Mouse (Mus musculus): ENCODE data around the gene Gm1110.
A peak's percentile ranks its signal among the peaks of the same experiment; 100 is the strongest.
"Not testable (repeated sequence)": the region's sequence is repeated elsewhere in the genome, so short reads cannot be mapped to it uniquely, and the experiment has no call there.

Gene Gm1110

DNA sequence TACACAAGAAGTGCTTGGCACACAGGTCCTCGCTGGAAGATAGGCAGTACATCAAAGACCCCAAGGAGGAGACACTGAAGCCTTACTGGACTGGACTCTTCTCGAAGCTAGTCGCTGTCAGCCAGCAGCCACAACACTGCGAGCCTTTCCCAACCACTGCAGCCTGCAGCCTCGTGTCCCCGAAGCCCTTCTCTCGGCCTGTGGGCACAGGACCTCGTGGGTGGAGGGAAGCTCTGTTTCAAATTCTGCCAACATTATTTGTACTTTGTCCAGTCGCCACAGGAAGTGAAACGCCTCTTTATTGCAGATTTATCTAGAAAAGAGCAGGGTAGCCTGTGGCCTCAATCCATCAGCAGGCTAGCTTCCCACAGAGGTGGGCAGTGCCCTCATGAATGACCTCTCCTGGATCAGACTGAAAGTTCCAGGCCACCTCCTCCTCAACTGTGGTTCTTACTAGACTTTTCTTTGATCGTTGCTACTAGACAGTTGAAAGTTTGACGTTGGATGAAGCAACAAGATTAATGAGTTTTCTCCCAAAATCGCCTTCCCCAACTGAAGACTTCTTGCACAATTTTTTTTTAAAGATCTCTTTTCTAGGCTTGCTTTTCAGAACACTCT lies at the start of gene Gm1110:
Gene Gm1110, minus strand, starts transcription at position 203 of the 618 bp plus-strand sequence.
- DNase-seq (ENCODE audit: low read depth, low spot score): no peak

DNA sequence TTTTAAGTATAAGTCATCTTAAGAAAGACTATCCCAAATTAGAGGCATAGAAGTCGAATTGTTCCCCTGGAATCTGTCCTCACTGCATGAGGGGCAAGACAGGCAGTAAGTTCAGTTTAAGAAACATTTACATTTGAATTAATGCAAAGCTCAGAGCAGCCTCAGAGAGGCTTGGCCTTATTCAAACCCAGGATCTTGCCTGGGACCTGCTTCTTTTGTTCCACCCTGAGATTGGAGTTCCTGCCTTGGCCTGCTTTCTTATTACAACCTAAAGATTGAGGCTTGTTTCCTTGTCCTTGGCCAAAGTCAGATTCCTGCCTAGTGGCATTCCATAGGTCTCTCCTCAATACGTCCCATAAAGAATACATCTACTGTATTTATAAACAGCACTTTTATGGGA lies 24.9 kb upstream of the Gm1110 start:
- DNase-seq (ENCODE audit: low read depth, low spot score): peak; percentile 13

DNA sequence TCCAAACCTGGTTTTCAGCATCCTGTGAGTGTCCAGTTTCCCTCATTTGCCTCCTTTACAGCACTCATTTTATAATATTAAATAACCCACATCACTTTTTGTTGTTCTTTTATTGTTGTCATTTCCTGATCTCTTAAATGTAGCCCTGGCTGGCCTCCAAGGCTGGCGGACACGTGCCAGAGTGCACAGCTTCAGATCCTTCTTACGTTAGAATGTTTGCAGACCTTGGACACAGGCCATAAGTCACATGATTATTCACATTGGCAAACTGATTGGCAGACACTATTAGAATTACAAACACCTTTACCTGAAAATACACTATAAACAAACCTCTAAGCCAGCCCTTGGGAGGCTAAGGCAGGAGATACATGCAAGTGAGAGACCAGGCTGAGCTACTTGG lies 1.2 kb upstream of the Gm1110 start:
- DNase-seq (ENCODE audit: low read depth, low spot score): no peak

DNA sequence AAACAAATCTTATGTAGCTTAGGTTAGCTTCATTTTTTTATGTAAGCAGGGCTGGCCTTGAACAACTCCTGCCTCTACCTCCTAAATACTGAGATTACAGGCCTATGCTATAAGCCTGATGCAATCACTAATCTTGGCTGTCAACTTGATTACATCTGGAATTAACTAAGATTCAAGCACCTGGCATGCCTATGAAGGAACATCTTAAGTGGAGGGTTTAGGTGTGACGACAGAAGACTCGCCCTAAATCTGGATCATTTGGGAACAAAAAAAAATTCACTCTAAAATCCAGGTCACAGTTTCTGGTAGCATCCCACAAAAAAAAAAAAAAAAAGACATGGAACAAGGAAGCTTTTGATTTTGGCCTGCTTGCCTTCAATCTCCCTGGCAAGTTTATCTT lies 3.1 kb downstream of the Gm1110 start:
- DNase-seq (ENCODE audit: low read depth, low spot score): no peak

DNA sequence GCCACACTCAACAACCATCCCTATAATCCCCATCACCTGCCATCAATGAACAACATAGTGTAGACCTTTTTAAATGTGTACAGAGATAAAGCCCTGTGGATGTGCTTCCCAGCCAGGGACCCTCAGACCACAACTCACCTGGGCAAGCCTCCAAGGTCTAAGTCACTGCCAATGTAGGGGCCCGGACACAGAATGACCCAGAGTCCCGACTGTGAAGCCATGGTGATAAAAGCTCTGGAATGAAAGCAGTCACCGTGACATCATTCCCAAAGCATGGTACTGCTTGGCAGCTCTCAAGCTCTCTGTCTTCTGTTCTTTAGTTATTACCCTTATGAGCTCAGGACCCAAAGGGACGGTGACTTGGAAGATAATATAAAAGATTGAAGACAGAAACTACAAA lies 9.8 kb downstream of the Gm1110 start:
- DNase-seq (ENCODE audit: low read depth, low spot score): no peak

DNA sequence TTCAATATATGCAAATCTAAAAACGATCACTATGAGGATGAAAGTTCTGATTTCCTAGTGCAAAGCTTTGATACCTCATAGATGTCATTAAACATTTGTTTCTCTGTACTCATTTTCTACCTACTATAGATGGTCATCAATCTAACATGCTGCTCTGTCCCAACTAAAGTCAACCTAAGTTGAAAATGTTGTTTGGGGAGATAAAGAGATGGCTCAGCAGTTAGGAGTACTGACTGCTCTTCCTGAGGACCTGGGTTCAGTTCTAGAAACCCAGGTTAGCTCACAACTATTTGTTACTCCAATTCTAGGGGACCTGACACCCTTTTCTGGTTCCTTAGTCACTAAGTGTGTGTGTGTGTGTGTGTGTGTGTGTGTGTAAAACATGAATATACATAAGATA lies 11.7 kb downstream of the Gm1110 start:
- DNase-seq (ENCODE audit: low read depth, low spot score): no peak

DNA sequence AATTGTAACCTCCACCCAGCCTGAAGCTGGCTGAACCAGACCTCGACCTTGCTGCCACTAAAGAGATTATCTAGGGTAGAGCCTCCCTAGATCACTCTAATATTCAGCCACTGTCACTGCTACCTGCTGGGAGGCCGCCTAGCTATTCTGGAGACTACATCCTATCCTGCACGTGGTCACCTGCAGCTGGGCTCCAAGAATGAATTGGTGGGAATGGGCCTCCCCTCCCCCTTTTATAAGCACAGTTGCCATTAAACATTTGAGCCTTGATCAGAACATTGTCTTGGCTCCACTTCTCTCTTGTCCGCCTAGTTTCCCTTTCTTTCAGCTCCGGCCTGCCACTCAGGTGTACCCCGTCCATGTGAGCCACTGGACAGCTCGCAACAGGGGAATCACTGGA lies 53.1 kb downstream of the Gm1110 start:
- not testable (repeated sequence) for DNase-seq (ENCODE audit: low read depth, low spot score)

DNA sequence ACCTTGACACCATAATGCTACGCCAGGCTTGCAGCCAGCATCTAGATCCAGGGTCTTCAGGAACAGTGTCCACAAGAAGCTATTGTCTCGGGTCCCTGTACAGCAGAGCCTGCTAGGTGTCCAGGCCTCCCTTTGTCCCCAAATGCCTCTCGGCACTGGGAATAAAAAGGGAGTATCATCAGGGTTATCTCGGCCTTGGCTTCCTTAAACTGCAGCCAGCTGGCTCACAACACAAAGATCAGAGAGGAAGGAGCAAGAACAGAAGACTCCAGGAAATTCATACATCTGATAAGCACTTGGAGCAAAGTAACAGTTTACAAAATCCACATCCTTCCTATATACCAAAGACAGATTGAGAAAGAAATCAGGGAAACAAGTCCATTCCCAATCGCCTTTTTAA lies 62.2 kb downstream of the Gm1110 start, which contains the start of gene Glb1l3:
Gene Glb1l3, minus strand, starts transcription at position 140 of the 400 bp plus-strand sequence.
- DNase-seq (ENCODE audit: low read depth, low spot score): no peak

DNA sequence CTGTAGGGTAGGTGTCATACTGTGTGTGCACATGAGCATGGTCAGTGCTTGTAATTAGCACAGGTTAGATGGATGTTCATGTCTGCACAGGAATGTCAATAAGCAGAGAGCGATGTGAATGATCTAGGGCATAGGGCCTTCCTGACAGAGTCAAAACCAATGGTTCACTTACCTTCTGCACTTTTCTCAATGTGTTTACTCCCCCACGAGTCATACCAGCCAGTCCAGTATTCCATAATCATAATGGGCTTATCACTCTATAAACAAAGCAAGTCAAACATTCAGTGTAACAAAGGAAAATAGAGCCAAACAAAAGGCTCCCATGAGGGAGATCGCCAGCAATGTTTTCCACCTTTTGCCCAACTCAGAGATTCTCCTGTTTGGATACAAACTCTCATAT lies 91.8 kb downstream of the Gm1110 start:
- no peak for DNase-seq (ENCODE audit: low read depth, low spot score)
